Comparison of ENCODE assay signal across 26 mouse cellular contexts in genomic region chr14:78934596-78934995, GRCm38 (mm10).
"Had no signal": no experiment of that assay in that cellular context is flagged by ENCODE, and none has a peak within 500 bp of the region (broad histone marks: within the 10 kb centered on the region; RNA-seq: fewer than 3 reads in every experiment).

No protein-coding gene starts in this region.

- H3K27ac ChIP-seq: gastrocnemius, adult 2 months; heart, embryonic 10.5 days; hindbrain, embryonic 13.5 days; hindbrain, embryonic 15.5 days; hindbrain, postnatal 0 days; kidney, embryonic 15.5 days; kidney, postnatal 0 days; left cerebral cortex, adult 2 months; limb, embryonic 10.5 days; liver, embryonic 13.5 days had no signal

- H3K4me2 ChIP-seq: heart, embryonic 12.5 days; hindbrain, embryonic 13.5 days; hindbrain, embryonic 15.5 days; kidney, embryonic 15.5 days; limb, embryonic 12.5 days; liver, embryonic 11.5 days; liver, embryonic 13.5 days had no signal

- H3K4me1 ChIP-seq: heart, embryonic 12.5 days; hindbrain, embryonic 15.5 days; kidney, embryonic 15.5 days; liver, embryonic 13.5 days had no signal

- H3K9ac ChIP-seq: heart, embryonic 12.5 days; hindbrain, embryonic 13.5 days; hindbrain, embryonic 15.5 days; kidney, embryonic 15.5 days; limb, embryonic 12.5 days; liver, embryonic 13.5 days had no signal

- H3K9me3 ChIP-seq: heart, embryonic 10.5 days; heart, embryonic 12.5 days; hindbrain, embryonic 13.5 days; hindbrain, embryonic 15.5 days; kidney, embryonic 15.5 days; limb, embryonic 10.5 days; limb, embryonic 12.5 days; liver, embryonic 13.5 days had no signal

- H3K4me3 ChIP-seq: gastrocnemius, adult 2 months; heart, embryonic 10.5 days; heart, embryonic 12.5 days; hindbrain, embryonic 13.5 days; hindbrain, embryonic 15.5 days; kidney, embryonic 15.5 days; left cerebral cortex, adult 2 months; limb, embryonic 10.5 days; limb, embryonic 12.5 days; liver, embryonic 13.5 days had no signal

- H3K27me3 ChIP-seq: heart, embryonic 12.5 days; hindbrain, embryonic 13.5 days; hindbrain, embryonic 15.5 days; kidney, embryonic 15.5 days; limb, embryonic 12.5 days; liver, embryonic 13.5 days had no signal

- ATAC-seq: hindbrain, postnatal 0 days; intestine, embryonic 16.5 days had no signal

- DNase-seq: gastrocnemius, adult 2 months; gastrocnemius, postnatal 10 days; gastrocnemius, postnatal 25 days; heart, adult 18-20 months; heart, postnatal 14 days; heart, postnatal 36 days; kidney, adult 11 months; kidney, adult 2 months; kidney, adult 9 months; kidney, postnatal 14 days; kidney, postnatal 36 days; layer of hippocampus, adult 9-11 months; liver; liver, embryonic 13.5 days had no signal
